Mouse (Mus musculus): ENCODE measurements around the gene Letmd1.
"Not testable (repeated sequence)": the region's sequence is repeated elsewhere in the genome, so short reads cannot be mapped to it uniquely, and the experiment has no call there.

Gene Letmd1

DNA sequence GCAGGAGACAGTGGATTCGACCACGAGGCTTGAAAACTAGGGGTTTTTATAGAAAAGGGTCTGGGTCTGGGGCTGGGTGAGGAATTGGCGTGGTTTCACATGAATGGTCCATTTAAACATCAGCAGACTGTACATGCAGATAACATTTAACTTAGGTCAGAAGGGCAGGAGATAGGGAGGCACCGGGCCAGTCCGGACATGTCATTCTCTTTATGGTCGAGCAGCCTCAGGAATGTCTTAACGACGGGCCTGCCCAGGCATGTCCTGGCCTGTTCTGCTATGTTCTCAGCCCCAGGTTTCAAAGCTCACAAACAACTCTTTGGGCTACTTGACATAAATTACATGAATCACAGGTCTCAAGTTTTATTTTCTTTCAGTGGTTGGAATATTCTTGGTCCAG, 30.7 kb downstream of the Letmd1 start:
- DNase-seq (ENCODE audit: low spot score) = not testable (repeated sequence)

DNA sequence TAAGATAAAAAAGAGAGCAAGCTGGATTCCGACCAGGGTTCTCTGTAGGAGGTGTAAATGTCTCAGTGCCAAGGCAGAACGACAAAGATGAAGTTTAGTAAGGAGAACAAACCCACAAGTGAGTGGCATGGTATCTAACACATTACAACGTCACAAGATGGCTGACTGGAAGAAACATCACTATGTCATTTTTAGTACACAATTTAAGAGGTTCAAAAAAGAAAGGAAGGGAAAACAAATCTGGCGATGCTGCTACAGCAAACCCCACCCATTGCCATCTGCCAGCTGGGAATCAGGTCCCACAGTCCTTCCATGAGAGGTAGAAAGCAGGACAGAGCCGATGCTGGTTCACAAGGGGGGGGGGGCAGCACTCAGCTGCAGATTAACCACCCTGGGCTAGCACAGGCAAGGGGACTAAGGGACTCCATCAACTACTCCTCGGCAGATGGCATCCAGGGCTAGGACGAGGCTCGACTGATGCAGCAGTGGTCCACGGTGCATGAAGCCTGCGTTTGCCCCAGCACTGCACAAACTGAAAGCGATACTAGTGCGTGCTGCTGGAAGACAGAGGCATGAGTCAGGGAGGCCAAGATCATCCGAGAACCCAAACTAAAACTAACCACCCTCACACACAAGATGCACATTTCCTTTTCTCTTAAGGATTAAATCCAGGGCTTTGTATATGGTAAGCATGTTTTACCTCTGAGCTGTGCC, 39.8 kb downstream of the Letmd1 start:
- DNase-seq (ENCODE audit: low spot score) = no peak

DNA sequence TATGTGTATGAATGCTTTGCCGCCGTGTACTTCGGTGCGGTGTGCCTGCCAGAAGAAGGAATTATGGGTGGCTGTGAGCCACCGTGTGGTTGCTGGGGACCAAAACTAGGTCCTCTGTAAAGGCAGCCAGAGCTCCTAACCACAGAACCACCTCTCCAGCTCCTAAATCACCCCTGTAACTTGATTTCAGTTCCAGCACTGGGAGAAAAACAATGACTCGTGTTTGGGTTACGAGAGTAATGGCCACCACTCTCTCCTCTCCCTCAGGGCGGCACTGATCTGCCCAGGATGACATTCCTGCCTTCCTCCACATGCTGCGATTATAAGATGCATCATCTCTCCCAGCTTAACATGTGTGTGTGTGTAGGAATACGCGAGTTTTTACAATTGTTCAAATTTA, 41.2 kb downstream of the Letmd1 start:
- no peak for DNase-seq (ENCODE audit: low spot score)

DNA sequence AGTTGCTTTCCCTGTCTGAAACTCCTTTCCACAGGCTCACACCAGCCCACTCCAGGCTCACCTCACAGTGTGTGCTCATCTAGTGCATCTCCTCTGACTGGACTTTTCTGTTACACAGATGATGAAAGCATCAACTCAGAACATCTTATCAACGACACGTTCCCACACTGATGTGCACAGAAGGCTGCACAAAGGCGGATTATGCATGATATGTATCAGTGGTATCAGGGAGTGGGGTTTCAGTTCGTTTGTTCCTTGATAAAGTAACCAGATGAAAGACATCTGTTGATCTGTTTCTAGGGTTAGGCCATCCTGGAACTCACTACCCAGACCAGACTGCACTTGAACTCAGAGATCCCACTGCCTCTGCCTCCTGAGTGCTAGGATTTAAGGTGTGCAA, 44.6 kb downstream of the Letmd1 start:
- no peak for DNase-seq (ENCODE audit: low spot score)

DNA sequence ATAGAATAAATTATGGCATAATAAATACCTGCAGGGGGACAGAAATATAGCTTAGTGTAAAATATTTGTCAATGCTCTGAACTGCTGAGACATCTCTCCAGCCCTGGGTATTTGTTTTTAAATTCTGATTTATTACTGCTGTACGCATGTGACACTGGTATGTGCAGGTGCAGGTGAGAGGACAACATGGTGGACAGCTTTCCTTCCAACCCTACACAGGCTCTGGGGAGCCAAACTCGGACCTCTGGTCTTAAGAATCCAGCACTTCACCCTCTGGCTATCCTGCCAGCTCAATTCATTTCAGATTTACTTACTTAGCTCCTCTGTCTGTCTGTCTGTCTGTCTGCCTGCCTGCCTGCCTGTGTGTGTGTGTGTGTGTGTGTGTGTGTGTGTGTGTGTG, 46.3 kb downstream of the Letmd1 start:
- DNase-seq (ENCODE audit: low spot score) = no peak

DNA sequence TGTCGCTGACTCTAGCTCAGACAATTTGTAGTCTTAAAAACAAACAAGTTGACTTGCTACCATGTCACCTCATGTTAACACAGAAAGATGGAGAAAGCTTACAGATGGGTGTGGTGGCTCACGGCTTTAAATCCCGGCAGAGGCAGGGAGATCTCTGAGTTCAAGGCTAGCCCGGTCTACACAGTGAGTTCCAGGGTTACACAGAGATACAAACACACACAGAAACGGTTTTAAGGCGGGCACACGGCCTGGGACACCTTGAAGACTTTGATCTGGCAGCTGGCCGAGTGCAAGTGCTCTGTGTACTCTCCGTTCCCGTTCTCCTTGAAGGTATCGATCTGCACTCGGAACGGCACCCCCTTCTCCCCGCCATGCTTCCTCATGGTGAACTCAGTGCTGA, 51.5 kb downstream of the Letmd1 start:
- no peak for DNase-seq (ENCODE audit: low spot score)

DNA sequence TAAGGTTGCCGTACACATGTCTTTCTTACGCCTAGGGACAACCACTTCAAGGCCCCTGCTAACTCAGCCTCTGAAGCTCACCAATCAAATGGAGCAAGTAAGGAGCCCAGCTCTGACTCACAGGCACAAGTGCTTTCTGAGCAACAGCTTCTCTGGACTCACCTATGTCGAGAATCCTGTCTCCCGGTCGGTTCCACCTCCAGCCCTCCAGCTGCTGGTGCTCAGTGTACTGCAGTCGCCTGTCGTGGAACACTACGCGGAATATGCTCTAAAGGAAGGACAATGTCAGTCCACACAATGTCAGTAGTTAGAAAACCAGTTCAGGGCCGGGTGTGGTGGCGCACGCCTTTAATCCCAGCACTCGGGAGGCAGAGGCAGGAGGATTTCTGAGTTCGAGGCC, 56.6 kb downstream of the Letmd1 start:
- DNase-seq (ENCODE audit: low spot score) = no peak

DNA sequence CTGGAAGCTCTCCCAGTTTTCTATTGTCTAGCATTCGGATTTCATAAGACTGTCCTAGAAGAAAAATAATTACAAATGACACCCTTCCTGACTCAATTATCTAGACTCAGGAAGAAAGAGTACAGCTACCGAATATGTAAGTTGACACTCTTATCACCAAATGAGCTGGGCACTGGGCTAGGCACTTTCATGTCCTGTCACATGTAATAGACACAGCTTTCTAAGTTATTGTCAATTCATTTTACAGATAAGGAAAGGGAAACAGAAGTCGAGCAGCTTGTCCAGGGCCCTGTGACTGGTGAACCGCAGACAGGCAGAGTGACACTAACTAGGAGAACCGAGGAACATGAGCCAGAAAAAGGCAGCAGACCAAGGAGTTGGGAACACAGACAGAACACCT, 59.1 kb downstream of the Letmd1 start:
- no peak for DNase-seq (ENCODE audit: low spot score)
